Mouse (Mus musculus): ENCODE measurements around the gene Ccdc13. TPM values are rescaled to one million over a fixed set of nuclear protein-coding genes. Genes with fewer than 3 reads are reported as not detected.

The Ccdc13 gene
- total and polyA plus RNA-seq, 3 experiments: not detected

DNA sequence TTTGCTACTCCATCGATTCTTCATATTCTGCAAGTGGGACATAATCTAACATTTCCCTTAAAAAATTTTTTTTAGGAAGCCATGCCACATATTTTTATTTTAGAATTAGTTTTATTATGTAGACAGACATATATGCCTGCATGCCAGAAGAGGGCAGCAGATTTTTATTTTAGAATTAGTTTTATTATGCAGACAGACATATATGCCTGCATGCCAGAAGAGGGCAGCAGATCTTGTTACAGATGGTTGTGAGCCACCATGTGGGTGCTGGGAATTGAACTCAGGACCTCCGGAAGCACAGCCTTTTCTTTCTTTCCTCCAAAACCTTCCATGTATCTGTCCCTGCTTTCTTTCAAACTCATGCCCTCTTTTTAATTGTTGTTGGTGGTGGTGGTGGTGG, 3.7 kb upstream of the Ccdc13 start:
- no peak overlapping the region for H3K9ac ChIP-seq (ENCODE audit: control insufficient read depth, low read depth, low read length, poor library complexity, severe bottlenecking)
- no peaks in the 10 kb centered on the region for H3K4me1 ChIP-seq (ENCODE audit: control insufficient read depth in 1 of 2, insufficient read depth in 2 of 2, low read length in 2 of 2)
- H3K79me2 ChIP-seq (ENCODE audit: control insufficient read depth, insufficient read depth, low read length, poor library complexity): no peaks in the 10 kb centered on the region
- TF ChIP-seq GATA1 (IDR thresholded peaks at IDR 0.05; ENCODE audit: low read depth, low read length) (no peak), ZNF384 (IDR thresholded peaks at IDR 0.05; ENCODE audit: low read depth, low read length) (no peak), EP300 (IDR thresholded peaks at IDR 0.05; ENCODE audit: low read depth in 1 of 2, low read length in 2 of 2) (no peak), KAT2A (conservative IDR thresholded peaks at IDR 0.05; ENCODE audit: low read depth, low read length) (no peak), CTCF (IDR thresholded peaks at IDR 0.05 in 2 of 3, conservative IDR thresholded peaks at IDR 0.05 in 1 of 3; ENCODE audit: control insufficient read depth in 1 of 3, insufficient read depth in 1 of 3, low read depth in 2 of 3, low read length in 3 of 3, poor library complexity in 1 of 3, severe bottlenecking in 1 of 3) (no peak), ELF1 (IDR thresholded peaks at IDR 0.05; ENCODE audit: low read depth, low read length) (no peak), UBTF (IDR thresholded peaks at IDR 0.05; ENCODE audit: borderline replicate concordance, insufficient read depth, low read depth, low read length) (no peak), GABPA (IDR thresholded peaks at IDR 0.05; ENCODE audit: low read depth, low read length) (no peak), MEF2A (IDR thresholded peaks at IDR 0.05; ENCODE audit: extremely low read depth, insufficient replicate concordance, low read depth, low read length, poor library complexity, severe bottlenecking) (no peak), TBP (IDR thresholded peaks at IDR 0.05; ENCODE audit: low read depth, low read length) (no peak), E2F4 (IDR thresholded peaks at IDR 0.05; ENCODE audit: borderline replicate concordance, low read depth, low read length) (no peak), POLR2A (IDR thresholded peaks at IDR 0.05; ENCODE audit: control insufficient read depth in 1 of 2, insufficient read depth in 1 of 2, low read depth in 1 of 2, low read length in 2 of 2, poor library complexity in 1 of 2) (no peak), ZMIZ1 (IDR thresholded peaks at IDR 0.05; ENCODE audit: low read depth, low read length) (no peak), ZKSCAN1 (IDR thresholded peaks at IDR 0.05; ENCODE audit: low read depth, low read length) (no peak), HCFC1 (IDR thresholded peaks at IDR 0.05; ENCODE audit: low read depth, low read length) (no peak), CHD1 (IDR thresholded peaks at IDR 0.05; ENCODE audit: low read depth, low read length) (no peak)
- no peaks in the 10 kb centered on the region for H3K36me3 ChIP-seq (ENCODE audit: control insufficient read depth in 1 of 2, insufficient read depth in 2 of 2, low read length in 2 of 2)
- no peak for DNase-seq (ENCODE audit: low read depth, low spot score)
- H3K4me3 ChIP-seq (ENCODE audit: control insufficient read depth in 1 of 2, insufficient read depth in 1 of 2, low read depth in 2 of 2, low read length in 2 of 2): no peak overlapping the region
- no peaks in the 10 kb centered on the region for H3K27me3 ChIP-seq (ENCODE audit: control insufficient read depth in 1 of 2, insufficient read depth in 2 of 2, low read length in 2 of 2)
- no peaks in the 10 kb centered on the region for H3K9me3 ChIP-seq (replicated peaks; ENCODE audit: insufficient read depth, low read length)
- H3K27ac ChIP-seq (ENCODE audit: control insufficient read depth, low read depth, low read length): no peak overlapping the region

DNA sequence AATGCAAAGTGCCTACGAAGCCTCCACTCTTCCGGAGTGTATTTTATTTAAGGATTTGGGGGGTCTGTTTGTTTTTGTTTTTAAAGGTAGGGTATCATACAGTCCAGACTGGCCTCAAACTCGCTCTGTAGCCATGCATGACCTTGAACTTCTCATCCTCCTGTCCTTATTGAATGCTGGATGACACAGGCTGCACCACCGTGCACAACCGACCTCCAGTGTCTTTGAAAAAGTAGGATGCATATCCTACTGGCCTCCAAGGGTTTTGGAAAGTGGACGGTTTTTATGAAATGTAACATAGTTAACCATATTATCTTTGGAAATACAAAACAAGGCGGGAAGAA, 333 bp upstream of the Ccdc13 start:
- no peaks in the 10 kb centered on the region for H3K36me3 ChIP-seq (ENCODE audit: control insufficient read depth in 1 of 2, insufficient read depth in 2 of 2, low read length in 2 of 2)
- H3K4me1 ChIP-seq (ENCODE audit: control insufficient read depth in 1 of 2, insufficient read depth in 2 of 2, low read length in 2 of 2): no peaks in the 10 kb centered on the region
- H3K27ac ChIP-seq (ENCODE audit: control insufficient read depth, low read depth, low read length): no peak overlapping the region
- H3K9me3 ChIP-seq (replicated peaks; ENCODE audit: insufficient read depth, low read length): no peaks in the 10 kb centered on the region
- H3K79me2 ChIP-seq (ENCODE audit: control insufficient read depth, insufficient read depth, low read length, poor library complexity): no peaks in the 10 kb centered on the region
- TF ChIP-seq HCFC1 (IDR thresholded peaks at IDR 0.05; ENCODE audit: low read depth, low read length): no peak
- no peak for TF ChIP-seq SIN3A (IDR thresholded peaks at IDR 0.05; ENCODE audit: low read length)
- TF ChIP-seq BHLHE40 (IDR thresholded peaks at IDR 0.05; ENCODE audit: borderline replicate concordance, low read depth, low read length): no peak
- no peak for TF ChIP-seq POLR2A (IDR thresholded peaks at IDR 0.05; ENCODE audit: control insufficient read depth in 1 of 2, insufficient read depth in 1 of 2, low read depth in 1 of 2, low read length in 2 of 2, poor library complexity in 1 of 2)
- TF ChIP-seq GABPA (IDR thresholded peaks at IDR 0.05; ENCODE audit: low read depth, low read length): no peak
- no peak for TF ChIP-seq E2F4 (IDR thresholded peaks at IDR 0.05; ENCODE audit: borderline replicate concordance, low read depth, low read length)
- no peak for TF ChIP-seq ETS1 (IDR thresholded peaks at IDR 0.05; ENCODE audit: low read depth, low read length)
- H3K9ac ChIP-seq (ENCODE audit: control insufficient read depth, low read depth, low read length, poor library complexity, severe bottlenecking): no peak overlapping the region
- H3K4me3 ChIP-seq (ENCODE audit: control insufficient read depth in 1 of 2, insufficient read depth in 1 of 2, low read depth in 2 of 2, low read length in 2 of 2): no peak overlapping the region
- H3K27me3 ChIP-seq (ENCODE audit: control insufficient read depth in 1 of 2, insufficient read depth in 2 of 2, low read length in 2 of 2): no peaks in the 10 kb centered on the region
- no peak for DNase-seq (ENCODE audit: low read depth, low spot score)
